22 mouse cellular contexts compared by ENCODE assay signal in genomic region chr6:115702901-115703300, GRCm38 (mm10). TPM values are rescaled to one million over a fixed set of nuclear protein-coding genes. Genes with fewer than 3 reads are reported as not detected.
DNase-seq lines count a peak whose midpoint lies in the region; ATAC-seq lines count a peak whose summit lies in the region.
"Had no signal": no experiment of that assay in that cellular context is flagged by ENCODE, and none has a peak within 500 bp of the region (broad histone marks: within the 10 kb centered on the region; RNA-seq: fewer than 3 reads in every experiment).

No protein-coding gene starts in this region.

- H3K27me3 ChIP-seq in kidney, embryonic 15.5 days, result no peaks in the 10 kb centered on the region
- H3K27me3 ChIP-seq: limb, embryonic 15.5 days; neural tube, embryonic 13.5 days had no signal

- H3K9ac ChIP-seq in kidney, embryonic 15.5 days, result no peak overlapping the region
- H3K9ac ChIP-seq: limb, embryonic 15.5 days; liver, embryonic 14.5 days; neural tube, embryonic 13.5 days had no signal

- H3K9me3 ChIP-seq in kidney, embryonic 15.5 days (replicated peaks), result no peaks in the 10 kb centered on the region
- H3K9me3 ChIP-seq: embryonic facial prominence, embryonic 10.5 days; limb, embryonic 15.5 days; neural tube, embryonic 13.5 days had no signal

- no peaks in the 10 kb centered on the region for H3K4me1 ChIP-seq in kidney, embryonic 15.5 days

- no peak for ATAC-seq in kidney, embryonic 15.5 days (replicated peaks; ENCODE audit: low FRiP score)
- ATAC-seq: forebrain, embryonic 16.5 days; hindbrain, postnatal 0 days; midbrain, embryonic 16.5 days had no signal

- H3K27ac ChIP-seq in kidney, embryonic 15.5 days, result no peak overlapping the region
- H3K27ac ChIP-seq: embryonic facial prominence, embryonic 10.5 days; hindbrain, postnatal 0 days; limb, embryonic 15.5 days; liver, embryonic 14.5 days; neural tube, embryonic 13.5 days had no signal

- DNase-seq in adrenal gland, postnatal 14 days, result peak; percentile 17
- DNase-seq in adrenal gland, adult 18-20 months (ENCODE audit: low spot score in 2 of 2), result no peak
- peak; percentile 48 for DNase-seq in kidney, postnatal 10 days
- peak; percentile 40 for DNase-seq in 3T3-L1 (ENCODE audit: low read depth, low spot score)
- peak; percentile 61 for DNase-seq in ZHBTc4 (ENCODE audit: low read depth, low spot score)
- DNase-seq in B cell, adult 2 months, result no peak
- DNase-seq in thymus, postnatal 36 days, result no peak
- DNase-seq: cerebellum, adult 11 months; cerebellum, adult 9-11 months; gastrocnemius, postnatal 10 days; heart, adult 11 months; left cerebral cortex, postnatal 4 days had no signal

- H3K36me3 ChIP-seq in kidney, embryonic 15.5 days, result no peaks in the 10 kb centered on the region
- H3K36me3 ChIP-seq: embryonic facial prominence, embryonic 10.5 days; limb, embryonic 15.5 days; neural tube, embryonic 13.5 days had no signal

- no peak overlapping the region for H3K4me3 ChIP-seq in kidney, embryonic 15.5 days (replicated peaks)
- H3K4me3 ChIP-seq: embryonic facial prominence, embryonic 10.5 days; limb, embryonic 15.5 days; myocyte; neural tube, embryonic 13.5 days had no signal

- no peak overlapping the region for H3K4me2 ChIP-seq in kidney, embryonic 15.5 days
- H3K4me2 ChIP-seq: heart, embryonic 11.5 days; limb, embryonic 15.5 days; neural tube, embryonic 13.5 days had no signal

- WGBS in kidney, embryonic 15.5 days, result 77% methylated on average over 5 of the region's 5 CpGs

RNA-seq across cellular contexts. Expression of gene Raf1, which starts 26.5 kb away (rescaled TPM):
- total RNA-seq in adrenal gland, postnatal 14 days (2021), result 97.4 and 101 TPM in 2 replicates
- total RNA-seq in adrenal gland, adult 18-20 months (2021), result 100 to 1,000 TPM in 1 of 2 experiments, 10 to 100 TPM in 1; 89.9 to 101 TPM
- 87.0 and 94.9 TPM in 2 replicates for polyA plus RNA-seq in kidney, embryonic 15.5 days (2015; fragmentation: Nextera tagmentation; extraction: Ambion mirVana)

RNA-seq across cellular contexts. Expression of gene Tmem40, which starts 59.3 kb away (rescaled TPM):
- total RNA-seq in adrenal gland, postnatal 14 days (2021), result 0.37 and 0.49 TPM in 2 replicates
- total RNA-seq in adrenal gland, adult 18-20 months (2021), result under 1 TPM; 0.43 to 0.45 TPM
- polyA plus RNA-seq in kidney, embryonic 15.5 days (2015; fragmentation: Nextera tagmentation; extraction: Ambion mirVana), result 1.8 and 2.2 TPM in 2 replicates

Comparison
In these comparisons a context has a peak if more than half of its experiments do, and no peak if none do; other contexts are left out.
1. DNase-seq: peak in adrenal gland, postnatal 14 days (single experiment), kidney, postnatal 10 days (single experiment), 3T3-L1 (single experiment) and ZHBTc4 (single experiment); none in adrenal gland, adult 18-20 months (0 of 2), B cell, adult 2 months (0 of 2) and thymus, postnatal 36 days (0 of 2).